Mouse (Mus musculus): ENCODE measurements around the gene Acbd4.

Acbd4 gene

GRCm38 (mm10) chr11:103111881-103112551 is 10.5 kb downstream of the Acbd4 start:
- intact Hi-C loops (cut with DNase I), result no loop called here

- intact Hi-C loops (cut with DNase I), result no loop called here
Observed at GRCm38 (mm10) chr11:103112552-103112912, 11.1 kb downstream of the Acbd4 start.

GRCm38 (mm10) chr11:103113005-103113404 is 11.5 kb downstream of the Acbd4 start:
- intact Hi-C loops (cut with DNase I), result no loop called here

GRCm38 (mm10) chr11:103113771-103114170 is 12.3 kb downstream of the Acbd4 start:
- intact Hi-C loops (cut with DNase I), result no loop called here

- intact Hi-C loops (cut with DNase I), result no loop called here
Observed at GRCm38 (mm10) chr11:103114270-103114943, 12.9 kb downstream of the Acbd4 start.

- intact Hi-C loops (cut with DNase I), result loop anchor here (2.0 kb wide), 2 partner anchors 17 to 43 kb away; partner anchors contain the start of gene Hexim2
Observed at GRCm38 (mm10) chr11:103115163-103116007, 13.9 kb downstream of the Acbd4 start.

- intact Hi-C loops (cut with DNase I), result loop anchor here (2.0 kb wide), 2 partner anchors 17 to 43 kb away; partner anchors contain the start of gene Hexim2
Observed at GRCm38 (mm10) chr11:103116008-103116818, 14.7 kb downstream of the Acbd4 start, which contains the start of gene Hexim1. Gene Hexim1 (plus strand): TSS chr11:103116231.

GRCm38 (mm10) chr11:103116959-103117590 is 15.6 kb downstream of the Acbd4 start:
- intact Hi-C loops (cut with DNase I), result loop anchor here (2.0 kb wide), 2 partner anchors 16 to 42 kb away; partner anchors contain the start of gene Hexim2

GRCm38 (mm10) chr11:103117591-103118009 is 16.1 kb downstream of the Acbd4 start:
- intact Hi-C loops (cut with DNase I), result loop anchor here (2.0 kb wide), 2 partner anchors 15 to 41 kb away; partner anchors contain the start of gene Hexim2

- intact Hi-C loops (cut with DNase I), result no loop called here
Observed at GRCm38 (mm10) chr11:103118866-103119265, 17.4 kb downstream of the Acbd4 start.

- intact Hi-C loops (cut with DNase I), result no loop called here
Observed at GRCm38 (mm10) chr11:103119609-103120008, 18.1 kb downstream of the Acbd4 start.

- intact Hi-C loops (cut with DNase I), result no loop called here
Observed at GRCm38 (mm10) chr11:103120315-103120714, 18.8 kb downstream of the Acbd4 start.

- intact Hi-C loops (cut with DNase I), result loop anchor here (2.0 kb wide), 1 partner anchor 15 kb away; the partner anchor contains the start of gene Hexim1
Observed at GRCm38 (mm10) chr11:103131701-103132575, 30.5 kb downstream of the Acbd4 start, which contains the start of gene Hexim2. Gene Hexim2 (plus strand): TSS chr11:103132429.

GRCm38 (mm10) chr11:103132576-103133455 is 31.3 kb downstream of the Acbd4 start:
- intact Hi-C loops (cut with DNase I), result loop anchor here (2.0 kb wide), 1 partner anchor 16 kb away; the partner anchor contains the start of gene Hexim1

- intact Hi-C loops (cut with DNase I), result loop anchor here (2.0 kb wide), 1 partner anchor 17 kb away; the partner anchor contains the start of gene Hexim1
Observed at GRCm38 (mm10) chr11:103133456-103134185, 32.1 kb downstream of the Acbd4 start.

- intact Hi-C loops (cut with DNase I), result no loop called here
Observed at GRCm38 (mm10) chr11:103134221-103134620, 32.7 kb downstream of the Acbd4 start.

- intact Hi-C loops (cut with DNase I), result no loop called here
Observed at GRCm38 (mm10) chr11:103136039-103136577, 34.6 kb downstream of the Acbd4 start.
